Mouse (Mus musculus) hindbrain, embryonic 15.5 days (tissue): ENCODE results near the gene Rtn4rl2. TPM values are rescaled to one million over a fixed set of nuclear protein-coding genes. Genes with fewer than 3 reads are reported as not detected.

Experiments used
- ATAC-seq: fragments of 200-750 bp; cut with Nextera tagmentation; 2 replicates; pipeline ENCODE4 v1.8.0; 2017; ENCODE audit warnings: low read depth, moderate number of reproducible peaks, moderate TSS enrichment; ENCODE audit not compliant: low FRiP score
- H3K27ac ChIP-seq: fragments of 300-500 bp; sonication (generic); replicated peaks from 2 replicates; pipeline ENCODE4 v1.5.1; 2015; ENCODE audit warnings: mild to moderate bottlenecking, inconsistent platforms
- H3K27me3 ChIP-seq: fragments of 300-500 bp; sonication (generic); 2 replicates; pipeline ENCODE4 v1.6.1; 2015; ENCODE audit warnings: control low read depth, inconsistent platforms
- H3K36me3 ChIP-seq: fragments of 300-500 bp; sonication (generic); 2 replicates; pipeline ENCODE4 v1.6.1; 2015; ENCODE audit warnings: control low read depth, inconsistent platforms
- H3K4me1 ChIP-seq: fragments of 300-500 bp; sonication (generic); replicated peaks from 2 replicates; pipeline ENCODE4 v1.6.1; 2015; ENCODE audit warnings: control low read depth, inconsistent platforms
- H3K4me2 ChIP-seq: fragments of 300-500 bp; sonication (generic); 2 replicates; pipeline ENCODE4 v1.6.1; 2015; ENCODE audit warnings: moderate library complexity, mild to moderate bottlenecking, inconsistent platforms
- H3K4me3 ChIP-seq: fragments of 300-500 bp; sonication (generic); 2 replicates; pipeline ENCODE4 v1.5.1; 2015; ENCODE audit warnings: mild to moderate bottlenecking, inconsistent platforms
- H3K9ac ChIP-seq: fragments of 300-500 bp; sonication (generic); 2 replicates; pipeline ENCODE4 v1.6.1; 2015; ENCODE audit warnings: inconsistent platforms
- H3K9me3 ChIP-seq: fragments of 300-500 bp; sonication (generic); 2 replicates; pipeline ENCODE4 v1.6.1; 2016; ENCODE audit warnings: control low read depth, inconsistent platforms
- WGBS: fragments of 180-500 bp; shearing (Covaris S2); methylation state at CpG from one replicate; pipeline ENCODE4 v1.1.7; 2015; 5-methylcytosine and 5-hydroxymethylcytosine counted together
- polyA plus RNA-seq: library from polyadenylated mRNA; unstranded; fragments of >200 nt; fragmentation: Nextera tagmentation; extraction: Ambion mirVana; gene quantifications from 2 replicates; pipeline ENCODE4 v1.2.1, GENCODE M21; 2015

Gene Rtn4rl2
- polyA plus RNA-seq, 1 experiment from 2014 or later: 6.2 TPM

GRCm38 (mm10) chr2:84859991-84860780 is 26.3 kb downstream of the Rtn4rl2 start:
- no peak; the same call in 1 of the 2 replicates for ATAC-seq
- Histone ChIP-seq H3K4me2 (no peak overlapping the region), H3K36me3 (no peaks in the 10 kb centered on the region), H3K9ac (no peak overlapping the region), H3K27ac (no peak overlapping the region), H3K4me1 (no peaks in the 10 kb centered on the region), H3K9me3 (no peaks in the 10 kb centered on the region), H3K4me3 (no peak overlapping the region), H3K27me3 (peaks cover 5% of the 10 kb centered on the region; the same call in 1 of the 2 replicates)
- 85% methylated on average over 7 of the region's 7 CpGs for WGBS

- no peak overlapping the region for H3K4me2 ChIP-seq
- no peaks in the 10 kb centered on the region for H3K36me3 ChIP-seq
- no peak overlapping the region for H3K4me3 ChIP-seq
- H3K9ac ChIP-seq: no peak overlapping the region
- ATAC-seq: no peak
- WGBS: 93% methylated on average over 1 of the region's 1 CpGs
- no peaks in the 10 kb centered on the region for H3K27me3 ChIP-seq
- H3K4me1 ChIP-seq: no peaks in the 10 kb centered on the region
- H3K27ac ChIP-seq: no peak overlapping the region
- no peaks in the 10 kb centered on the region for H3K9me3 ChIP-seq
Measured at GRCm38 (mm10) chr2:84858551-84858950, 28.0 kb downstream of the Rtn4rl2 start.

GRCm38 (mm10) chr2:84855732-84856131 is 30.8 kb downstream of the Rtn4rl2 start:
- Histone ChIP-seq H3K4me3 (no peak overlapping the region), H3K4me1 (0 out of 2 replicates have a peak, but pooled peaks cover 4% of the 10 kb centered on the region), H3K9me3 (no peaks in the 10 kb centered on the region), H3K4me2 (no peak overlapping the region), H3K27ac (no peak overlapping the region), H3K9ac (no peak overlapping the region), H3K36me3 (no peaks in the 10 kb centered on the region), H3K27me3 (no peaks in the 10 kb centered on the region)
- 67% methylated on average over 2 of the region's 2 CpGs for WGBS
- ATAC-seq: peak; percentile 60; the same call in 1 of the 2 replicates

GRCm38 (mm10) chr2:84851130-84852040 is 35.1 kb downstream of the Rtn4rl2 start:
- H3K27ac ChIP-seq: no peak overlapping the region
- 0 out of 2 replicates have a peak, but pooled peaks cover 4% of the 10 kb centered on the region for H3K4me1 ChIP-seq
- H3K9me3 ChIP-seq: no peaks in the 10 kb centered on the region
- H3K4me2 ChIP-seq: peak overlapping the region; percentile 22; the same call in 1 of the 2 replicates
- H3K4me3 ChIP-seq: no peak overlapping the region
- ATAC-seq: no peak
- H3K27me3 ChIP-seq: no peaks in the 10 kb centered on the region
- no peaks in the 10 kb centered on the region for H3K36me3 ChIP-seq
- H3K9ac ChIP-seq: no peak overlapping the region
- 36% methylated on average over 23 of the region's 23 CpGs for WGBS

- H3K4me2 ChIP-seq: peak overlapping the region; percentile 22; the same call in 1 of the 2 replicates
- WGBS: 73% methylated on average over 7 of the region's 7 CpGs
- H3K9ac ChIP-seq: no peak overlapping the region
- H3K4me1 ChIP-seq: 0 out of 2 replicates have a peak, but pooled peaks cover 4% of the 10 kb centered on the region
- peak; percentile 43; the same call in 1 of the 2 replicates for ATAC-seq
- no peak overlapping the region for H3K4me3 ChIP-seq
- H3K27me3 ChIP-seq: no peaks in the 10 kb centered on the region
- no peaks in the 10 kb centered on the region for H3K36me3 ChIP-seq
- H3K9me3 ChIP-seq: no peaks in the 10 kb centered on the region
- no peak overlapping the region for H3K27ac ChIP-seq
Measured at GRCm38 (mm10) chr2:84850407-84851129, 35.9 kb downstream of the Rtn4rl2 start.

GRCm38 (mm10) chr2:84845226-84845625 is 41.3 kb downstream of the Rtn4rl2 start:
- peaks cover 8% of the 10 kb centered on the region for H3K4me1 ChIP-seq
- no peak overlapping the region for H3K4me3 ChIP-seq
- no peak for ATAC-seq
- no peaks in the 10 kb centered on the region for H3K9me3 ChIP-seq
- no peaks in the 10 kb centered on the region for H3K36me3 ChIP-seq
- H3K27me3 ChIP-seq: peaks cover 14% of the 10 kb centered on the region
- no peak overlapping the region for H3K9ac ChIP-seq
- no peak overlapping the region for H3K4me2 ChIP-seq
- 88% methylated on average over 1 of the region's 1 CpGs for WGBS
- no peak overlapping the region for H3K27ac ChIP-seq

- no peaks in the 10 kb centered on the region for H3K9me3 ChIP-seq
- ATAC-seq: no peak
- H3K27ac ChIP-seq: no peak overlapping the region
- H3K4me2 ChIP-seq: no peak overlapping the region
- H3K4me1 ChIP-seq: peaks cover 21% of the 10 kb centered on the region
- no peaks in the 10 kb centered on the region for H3K36me3 ChIP-seq
- no peak overlapping the region for H3K9ac ChIP-seq
- no peak overlapping the region for H3K4me3 ChIP-seq
- H3K27me3 ChIP-seq: peaks cover 29% of the 10 kb centered on the region
- 88% methylated on average over 6 of the region's 6 CpGs for WGBS
Measured at GRCm38 (mm10) chr2:84843654-84844053, 42.9 kb downstream of the Rtn4rl2 start.

GRCm38 (mm10) chr2:84841905-84842304 is 44.6 kb downstream of the Rtn4rl2 start:
- Histone ChIP-seq H3K27me3 (peaks cover 46% of the 10 kb centered on the region), H3K4me3 (no peak overlapping the region), H3K36me3 (no peaks in the 10 kb centered on the region), H3K27ac (no peak overlapping the region), H3K4me1 (peaks cover 21% of the 10 kb centered on the region), H3K9ac (no peak overlapping the region), H3K4me2 (no peak overlapping the region), H3K9me3 (no peaks in the 10 kb centered on the region)
- no peak for ATAC-seq

- Histone ChIP-seq H3K4me2 (peak overlapping the region; percentile 100), H3K27ac (0 out of 2 replicates have a peak overlapping the region, but pooled peaks have one; percentile 30), H3K27me3 (peaks cover 48% of the 10 kb centered on the region), H3K36me3 (no peaks in the 10 kb centered on the region), H3K9me3 (no peaks in the 10 kb centered on the region), H3K4me3 (peak overlapping the region; percentile 60), H3K9ac (peak overlapping the region; percentile 53), H3K4me1 (peaks cover 21% of the 10 kb centered on the region)
- ATAC-seq: peak; percentile 37
- WGBS: 10% methylated on average over 17 of the region's 17 CpGs
Measured at GRCm38 (mm10) chr2:84840748-84841563, 45.6 kb downstream of the Rtn4rl2 start.

- Histone ChIP-seq H3K9ac (peak overlapping the region; percentile 53), H3K9me3 (no peaks in the 10 kb centered on the region), H3K27ac (0 out of 2 replicates have a peak overlapping the region, but pooled peaks have one; percentile 30), H3K4me3 (peak overlapping the region; percentile 60), H3K27me3 (peaks cover 48% of the 10 kb centered on the region), H3K4me1 (peaks cover 21% of the 10 kb centered on the region), H3K36me3 (no peaks in the 10 kb centered on the region), H3K4me2 (peak overlapping the region; percentile 100)
- under 1% methylated on average over 54 of the region's 54 CpGs for WGBS
- ATAC-seq: peak; percentile 81
Measured at GRCm38 (mm10) chr2:84840016-84840747, 46.3 kb downstream of the Rtn4rl2 start.
